Mouse (Mus musculus) layer of hippocampus, postnatal 14 days (tissue): ENCODE results near the gene Gm44503. TPM values are rescaled to one million over a fixed set of nuclear protein-coding genes. Genes with fewer than 3 reads are reported as not detected.

Experiments
- microRNA-seq, 2 experiments: library from miRNA; unstranded; fragments of <30 nt; microRNA quantifications; one replicate each; pipeline ENCODE4 v1.2.0; 2021
- total RNA-seq, 2 experiments: library from RNA; stranded (reverse); gene quantifications; 2 replicates each; pipeline ENCODE4 v1.2.3; 2021

Gm44503 gene
- total RNA-seq, 2 experiments from 2014 or later = not detected

Small RNAs within 50 kb of the gene (microRNA-seq; reads per million reads assigned to microRNA genes)
- 0 reads per million in 2 experiments for gene Gm27353

Other genes with a start within 250 kb of the Gm44503 start
- gene Prtg, start 152.0 kb upstream of the Gm44503 start, total RNA-seq = 1 to 10 TPM in 1 of 2 experiments, under 1 TPM in 1; 0.90 to 1.0 TPM
- 10 to 100 TPM; 26.0 to 28.6 TPM for gene Pygo1, start 33.2 kb upstream of the Gm44503 start, total RNA-seq
- gene Dyx1c1, start 67 bp upstream of the Gm44503 start, total RNA-seq = 1 to 10 TPM; 2.8 to 2.9 TPM
- 10 to 100 TPM; 10.1 to 11.1 TPM for gene Ccpg1os, start 26.5 kb downstream of the Gm44503 start, total RNA-seq
- gene Ccpg1, start 26.6 kb downstream of the Gm44503 start, total RNA-seq = 100 to 1,000 TPM; 135 to 140 TPM
- 10 to 100 TPM; 15.3 to 16.4 TPM for gene Pigb, start 81.5 kb downstream of the Gm44503 start, total RNA-seq
- gene Rab27a, start 86.0 kb downstream of the Gm44503 start, total RNA-seq = 1 to 10 TPM; 8.3 to 9.1 TPM
- gene Khdc3, start 143.0 kb downstream of the Gm44503 start, total RNA-seq = 1 to 10 TPM; 3.0 to 3.9 TPM
- under 1 TPM; 0.79 to 0.90 TPM for gene Gm20509, start 143.6 kb downstream of the Gm44503 start, total RNA-seq
- gene Rsl24d1, start 154.6 kb downstream of the Gm44503 start, total RNA-seq = 10 to 100 TPM; 60.6 to 64.0 TPM